Mouse (Mus musculus): Measurements from ENCODE around the gene Gm17581.
"Not testable (repeated sequence)": the region's sequence is repeated elsewhere in the genome, so short reads cannot be mapped to it uniquely, and the experiment has no call there.

Gm17581 gene

DNA sequence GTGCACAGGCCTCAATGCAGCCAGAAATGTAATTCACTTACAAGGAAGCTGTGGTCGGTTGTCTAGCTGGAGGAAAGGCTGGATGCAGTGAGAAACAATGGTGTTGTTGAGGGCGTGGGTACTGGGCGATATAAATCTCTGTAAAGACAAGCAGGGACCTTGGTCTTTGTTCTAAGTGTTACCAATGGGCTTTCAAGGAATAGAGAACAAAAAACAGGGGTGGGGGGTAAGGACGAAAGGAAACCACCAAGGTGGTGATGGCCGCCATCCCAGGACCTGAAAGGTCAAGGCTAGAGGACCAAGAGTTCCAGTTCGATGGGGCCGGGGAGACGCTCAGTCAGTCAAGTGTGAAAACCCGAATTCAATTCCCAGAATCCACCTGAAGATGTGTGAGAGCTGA is 2.1 kb upstream of the Gm17581 start:
- DNase-seq (ENCODE audit: low spot score in 2 of 2): no peak

DNA sequence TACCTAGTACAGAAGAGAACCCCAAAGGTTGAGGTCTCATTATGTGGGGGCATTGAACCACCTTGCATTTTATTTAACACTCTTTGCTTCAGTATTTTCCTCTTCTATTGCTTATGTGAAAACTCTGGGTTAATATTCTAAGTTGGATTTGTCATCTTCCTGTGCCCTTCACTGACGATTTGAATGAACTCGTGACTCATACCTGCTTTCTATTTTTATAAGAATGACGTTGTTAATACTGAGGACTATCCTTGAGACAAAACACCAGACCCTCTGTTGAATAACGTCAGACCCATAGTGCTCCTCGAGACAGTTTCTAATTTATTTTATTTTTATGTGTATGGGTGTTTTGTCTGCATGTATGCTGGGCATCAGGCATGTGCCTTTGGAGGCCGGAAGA is 1.3 kb upstream of the Gm17581 start:
- DNase-seq (ENCODE audit: low spot score in 2 of 2): no peak

DNA sequence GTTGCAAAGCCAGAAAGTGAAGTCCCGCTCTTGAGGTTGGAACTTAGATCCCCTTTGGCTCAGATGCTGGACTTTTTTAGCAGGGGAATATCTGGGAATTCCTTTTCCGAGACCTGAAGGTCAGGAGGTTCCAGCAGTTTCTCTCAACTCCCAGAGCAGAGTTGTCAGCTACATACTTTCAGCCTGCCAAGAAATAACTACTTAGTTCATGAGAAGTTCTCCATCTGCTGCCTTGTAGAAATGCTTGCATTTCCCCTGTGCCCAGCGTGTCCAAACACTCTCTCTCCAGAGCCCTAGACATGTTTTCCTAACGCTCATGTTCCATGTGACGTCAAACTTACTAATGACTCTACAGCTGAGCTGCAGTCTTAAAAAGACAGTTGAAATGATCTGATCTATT is 586 bp downstream of the Gm17581 start:
- DNase-seq (ENCODE audit: low spot score in 2 of 2): no peak

DNA sequence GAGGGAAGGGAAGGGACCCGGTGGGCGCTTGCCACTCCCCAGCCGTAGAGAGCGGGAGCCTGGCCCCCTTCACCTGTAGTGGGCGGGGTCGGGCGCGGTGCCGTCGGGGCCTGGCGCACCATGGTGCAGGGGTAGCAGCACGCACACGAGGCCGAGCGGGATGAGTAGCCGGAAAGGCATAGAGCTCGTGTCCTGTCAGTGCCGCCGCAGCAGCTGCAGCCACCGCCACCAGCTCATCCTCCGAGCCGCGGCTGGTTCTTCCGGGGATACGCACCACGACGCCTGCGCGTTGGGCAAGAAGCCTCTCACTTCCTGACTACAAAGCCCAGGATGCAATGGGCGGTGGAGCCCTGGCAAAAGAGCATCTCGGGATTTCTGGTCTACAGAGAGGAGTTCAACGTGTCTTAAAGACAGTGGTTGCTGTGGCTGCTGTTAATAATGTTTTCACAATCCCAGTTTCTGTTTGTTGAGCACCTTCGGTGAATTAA is 6.5 kb downstream of the Gm17581 start, which contains the start of gene Edem2:
TSS of gene Edem2 (minus strand) at position 318 of the 488 bp plus-strand sequence.
- DNase-seq (ENCODE audit: low spot score in 2 of 2): peak; percentile 96

DNA sequence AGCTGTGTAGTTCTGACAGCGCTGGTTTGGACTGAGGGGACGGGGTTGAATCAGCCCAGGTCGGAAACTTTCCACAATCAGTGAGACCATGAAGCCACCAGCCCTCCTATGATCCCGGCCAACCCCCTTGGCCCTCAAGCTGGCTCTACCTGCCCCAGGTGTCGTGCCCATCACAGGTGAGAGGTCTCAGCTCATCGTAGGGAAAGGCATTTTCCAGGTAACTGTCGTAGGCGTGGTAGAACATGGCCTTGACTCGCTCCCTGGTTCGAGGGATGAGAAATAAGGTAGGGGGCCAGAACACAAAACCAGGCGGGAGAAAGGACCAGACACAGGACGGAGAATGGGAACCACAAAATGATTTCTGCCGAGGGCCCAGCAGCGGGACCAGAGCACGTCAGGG is 6.9 kb downstream of the Gm17581 start:
- DNase-seq (ENCODE audit: low spot score in 2 of 2): no peak

DNA sequence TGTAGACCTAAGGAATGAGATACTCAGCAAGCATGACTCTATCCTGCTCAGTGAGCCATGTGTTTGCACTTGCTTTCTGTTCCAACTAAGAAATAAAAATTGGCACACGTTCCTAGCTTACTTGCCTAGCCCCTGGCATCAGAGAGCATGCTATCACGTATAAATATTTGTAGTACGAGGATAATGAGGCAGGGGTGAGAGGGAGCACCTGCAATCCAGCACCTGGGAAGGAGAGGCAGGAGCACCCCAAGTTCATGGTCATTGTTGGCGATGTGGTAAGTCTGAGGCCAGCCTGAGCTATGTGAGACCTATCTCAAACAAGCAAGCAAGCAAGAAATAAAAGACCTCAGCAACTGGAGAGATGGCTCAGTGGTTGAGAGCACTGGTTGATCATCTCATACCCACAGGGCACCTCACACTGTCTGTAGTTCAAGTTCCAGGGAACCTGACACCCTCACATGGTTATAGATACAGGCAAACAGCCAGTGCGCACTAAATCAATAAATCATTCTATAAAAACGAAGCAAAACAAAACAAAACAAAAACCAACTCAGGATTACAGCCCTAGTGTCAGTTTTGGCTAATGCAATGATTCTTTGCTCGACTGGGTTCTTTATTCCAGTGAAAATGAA is 7.8 kb downstream of the Gm17581 start:
- DNase-seq (ENCODE audit: low spot score in 2 of 2): no peak

DNA sequence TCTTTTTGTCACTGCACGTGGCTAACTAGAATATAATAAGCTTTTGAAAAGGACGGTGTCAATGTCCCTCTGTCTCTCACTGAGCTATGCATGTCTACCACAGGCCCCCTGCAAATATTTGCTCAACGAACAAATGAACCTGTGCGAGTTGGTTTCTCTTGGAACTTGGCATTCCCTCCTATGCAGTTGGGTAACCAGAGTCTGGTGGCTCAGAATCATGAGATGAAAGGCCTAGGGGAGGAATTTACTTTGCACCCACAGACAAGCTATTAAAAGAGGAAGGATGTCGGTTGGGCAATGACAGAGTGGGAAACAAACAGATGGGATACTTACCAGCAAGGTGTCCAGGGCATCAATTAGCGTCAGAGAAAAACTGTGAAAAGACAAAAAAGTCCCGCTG is 9.4 kb downstream of the Gm17581 start:
- DNase-seq (ENCODE audit: low spot score in 2 of 2): no peak

DNA sequence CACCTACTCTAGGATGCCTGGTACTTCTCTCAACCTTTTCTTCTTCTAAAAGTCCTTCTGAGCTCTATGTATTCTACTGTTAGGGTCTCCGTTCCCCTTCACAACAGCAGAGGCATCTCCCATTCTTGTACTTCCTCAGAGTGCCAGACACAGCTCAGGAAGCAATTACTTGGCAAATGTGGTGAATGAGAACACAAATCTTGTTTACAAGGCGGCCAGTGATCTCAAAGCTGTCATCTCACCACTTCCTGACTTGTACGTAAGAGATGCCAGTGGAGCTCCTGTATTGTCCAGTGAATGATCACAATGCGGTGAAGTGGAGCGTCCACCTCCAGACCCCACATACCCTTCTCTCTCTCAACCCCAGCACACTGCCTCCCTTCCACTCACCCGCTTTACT is 11.1 kb downstream of the Gm17581 start:
- no peak for DNase-seq (ENCODE audit: low spot score in 2 of 2)

DNA sequence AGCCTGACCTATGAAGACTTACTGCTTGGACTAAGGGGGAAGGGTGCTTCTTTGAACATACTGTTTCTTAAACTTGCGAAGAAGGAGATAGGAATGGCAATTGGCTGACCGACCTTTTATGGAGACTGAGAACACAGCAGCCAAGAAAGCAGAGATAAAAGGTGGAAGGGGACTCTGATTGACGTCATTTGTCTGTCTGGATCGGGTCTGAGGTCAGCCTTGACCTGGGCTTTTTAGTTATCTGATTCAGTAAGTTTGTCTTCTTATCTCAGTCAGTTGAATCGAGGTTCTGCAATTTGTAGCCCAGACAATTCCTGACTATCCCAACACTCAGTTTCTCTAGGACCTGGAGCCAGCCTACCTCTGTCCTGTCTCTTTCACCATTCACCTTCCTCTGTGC is 11.6 kb downstream of the Gm17581 start:
- DNase-seq (ENCODE audit: low spot score in 2 of 2): no peak

DNA sequence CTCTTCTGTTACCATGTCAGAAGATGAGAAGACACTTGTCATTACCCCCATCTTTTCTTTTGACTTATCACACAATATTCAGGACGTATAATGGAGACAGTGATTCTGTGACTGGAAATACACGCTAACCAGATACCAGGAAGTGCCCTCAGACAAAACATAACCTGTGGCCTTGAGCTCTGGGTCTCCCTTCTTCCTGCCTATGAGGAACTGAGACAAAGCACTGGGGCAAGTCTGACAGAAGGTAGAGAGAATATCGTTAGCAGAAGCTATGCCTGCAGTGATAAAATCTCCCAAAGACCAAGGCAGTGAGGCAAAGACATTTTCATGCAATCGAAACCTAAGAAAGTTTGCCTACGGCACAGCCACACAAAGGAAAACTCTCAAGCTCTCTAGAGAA is 15.1 kb downstream of the Gm17581 start:
- DNase-seq (ENCODE audit: low spot score in 2 of 2): no peak

DNA sequence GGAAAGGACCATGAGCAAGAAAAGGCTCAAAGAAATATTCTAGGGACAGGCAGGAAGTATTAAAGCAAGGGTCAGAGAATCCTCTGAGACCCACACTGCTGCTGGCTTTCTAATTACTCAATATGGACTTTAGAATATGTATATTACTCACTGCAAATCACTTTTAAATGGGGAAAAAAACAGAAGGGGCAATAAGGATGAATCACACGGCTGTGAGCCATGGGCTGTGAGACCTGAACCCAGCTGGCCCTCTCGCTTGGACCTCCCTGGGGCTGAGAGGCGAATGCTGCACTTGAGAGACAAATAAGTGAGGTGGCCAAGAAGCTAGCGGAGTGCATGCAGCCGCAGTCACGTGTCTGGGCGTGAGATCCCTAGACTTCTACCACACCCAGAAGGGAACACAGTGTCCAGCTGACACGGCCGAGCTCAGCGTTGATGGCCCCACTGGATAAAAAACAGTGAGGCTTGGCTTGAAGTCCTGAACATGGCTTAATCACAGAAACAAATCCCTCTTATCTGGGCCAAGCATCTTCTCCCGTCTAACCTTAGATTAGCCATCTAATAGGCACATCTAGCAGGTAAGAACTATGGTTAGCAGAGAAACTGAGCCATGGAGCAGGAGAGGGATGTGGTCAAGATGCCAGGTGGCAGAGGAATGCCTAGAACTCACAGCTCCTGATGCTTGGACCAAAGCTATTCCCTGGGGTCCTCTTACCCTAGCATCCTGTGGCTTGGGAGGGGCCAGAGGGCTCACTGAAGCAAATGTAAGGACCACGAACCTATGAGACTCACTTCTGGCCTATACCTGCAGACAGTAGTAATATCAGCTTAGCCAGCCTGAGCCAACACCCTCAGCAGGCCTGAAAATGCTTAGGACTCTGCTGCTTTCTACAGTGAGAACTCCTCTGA is 18.3 kb downstream of the Gm17581 start:
- DNase-seq (ENCODE audit: low spot score in 2 of 2): no peak

DNA sequence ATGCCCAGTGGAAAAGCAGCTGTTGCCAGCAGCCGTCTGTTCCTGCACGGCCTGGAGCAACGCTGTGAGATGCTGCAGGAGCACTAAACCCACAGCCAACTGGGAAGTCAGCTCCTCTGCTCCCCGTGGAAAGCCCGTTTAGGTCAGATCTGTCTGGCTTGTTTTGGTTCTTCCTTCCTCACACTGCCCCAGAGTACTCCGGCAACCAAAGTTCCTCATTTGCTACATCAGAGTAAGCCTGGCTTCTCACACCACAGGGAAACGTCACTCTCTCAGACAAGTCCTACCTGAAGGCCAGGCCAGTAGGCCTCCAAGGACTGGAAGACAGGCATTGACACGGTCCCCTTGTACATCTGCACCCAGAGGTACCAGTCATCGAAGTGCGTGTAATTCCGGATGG is 25.1 kb downstream of the Gm17581 start:
- no peak for DNase-seq (ENCODE audit: low spot score in 2 of 2)

DNA sequence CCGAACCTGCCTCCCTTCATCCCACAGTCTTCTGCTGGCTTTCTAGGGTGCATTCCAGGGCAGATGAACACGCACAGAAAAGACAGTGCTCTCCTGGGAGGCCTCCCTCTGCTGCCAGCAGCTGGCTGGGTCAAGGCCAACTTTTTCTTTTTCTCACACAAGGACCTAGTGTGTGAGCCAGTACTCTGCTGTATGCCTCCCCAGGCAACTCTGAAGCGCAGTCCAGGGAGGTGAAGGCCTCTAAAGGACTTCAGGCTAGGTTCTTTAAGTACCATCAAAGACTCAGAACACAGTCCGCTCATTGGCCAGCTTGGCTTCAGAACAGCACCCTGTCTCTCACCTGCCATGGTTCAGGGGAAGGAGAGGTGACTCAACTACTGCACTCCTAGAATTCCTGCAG is 28.4 kb downstream of the Gm17581 start:
- peak; percentile 70 to 72 for DNase-seq (ENCODE audit: low spot score in 2 of 2)

DNA sequence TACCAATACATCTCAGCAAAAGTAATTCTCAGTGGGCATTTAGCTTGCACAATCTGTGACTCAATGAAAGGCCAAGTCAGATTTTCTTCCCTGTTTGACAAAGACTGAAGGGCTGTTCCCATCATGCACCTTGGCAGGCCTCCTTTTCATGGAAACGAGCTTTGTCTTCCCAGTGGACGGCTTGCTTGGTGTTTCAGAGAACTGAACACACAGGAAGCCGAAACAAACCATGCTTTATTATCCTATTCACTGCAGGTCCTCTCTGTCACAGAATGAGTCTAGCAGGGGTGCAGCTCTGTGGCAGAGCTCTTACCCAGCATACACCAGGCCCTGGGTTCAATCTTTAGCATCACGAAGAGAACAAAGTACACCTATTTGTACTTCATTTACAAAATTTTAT is 32.0 kb downstream of the Gm17581 start:
- DNase-seq (ENCODE audit: low spot score in 2 of 2): no peak

DNA sequence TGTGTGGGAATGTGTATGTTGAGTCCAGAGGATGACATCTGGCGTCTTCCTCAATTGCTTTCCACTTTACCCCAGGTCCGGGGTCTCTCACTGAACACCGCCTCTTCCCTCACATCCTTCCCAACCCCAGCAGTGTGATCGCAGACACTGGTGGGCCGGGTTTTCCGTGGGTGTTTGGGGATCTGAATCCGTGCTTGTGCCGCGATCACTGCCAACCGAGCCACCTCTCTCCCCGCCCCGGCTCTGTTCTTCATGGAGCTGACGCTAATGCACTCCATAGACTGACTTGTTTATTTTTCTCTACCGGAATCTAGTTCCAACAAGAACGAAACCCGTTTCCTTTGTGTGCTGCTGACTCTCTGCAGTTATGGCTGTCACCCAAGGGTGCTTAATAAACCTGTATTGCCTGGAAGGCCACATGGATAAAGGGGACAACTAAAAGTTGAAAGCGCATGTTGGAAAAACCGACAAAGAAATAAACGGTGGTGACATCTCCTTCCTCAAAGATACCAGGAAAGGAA is 34.2 kb downstream of the Gm17581 start:
- DNase-seq (ENCODE audit: low spot score in 2 of 2): no peak

DNA sequence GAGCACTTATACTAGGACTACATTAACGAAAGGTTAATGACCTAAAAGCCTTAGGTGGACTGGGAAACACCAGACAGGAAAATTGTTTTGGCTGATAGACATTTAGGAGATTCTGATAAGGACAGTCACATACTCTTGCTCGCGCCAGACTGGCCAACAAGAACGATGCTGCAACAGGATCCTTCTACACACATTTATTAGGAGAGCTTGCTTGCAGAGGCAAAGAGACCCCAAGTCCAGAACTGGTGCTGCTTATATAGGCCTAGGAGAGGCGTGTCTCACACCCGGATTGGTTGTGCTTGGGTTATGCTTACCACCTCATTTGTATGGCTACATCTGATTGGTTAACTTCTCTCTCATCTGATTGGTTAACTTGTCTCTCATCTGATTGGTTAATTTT is 37.2 kb downstream of the Gm17581 start:
- not testable (repeated sequence) for DNase-seq (ENCODE audit: low spot score in 2 of 2)

DNA sequence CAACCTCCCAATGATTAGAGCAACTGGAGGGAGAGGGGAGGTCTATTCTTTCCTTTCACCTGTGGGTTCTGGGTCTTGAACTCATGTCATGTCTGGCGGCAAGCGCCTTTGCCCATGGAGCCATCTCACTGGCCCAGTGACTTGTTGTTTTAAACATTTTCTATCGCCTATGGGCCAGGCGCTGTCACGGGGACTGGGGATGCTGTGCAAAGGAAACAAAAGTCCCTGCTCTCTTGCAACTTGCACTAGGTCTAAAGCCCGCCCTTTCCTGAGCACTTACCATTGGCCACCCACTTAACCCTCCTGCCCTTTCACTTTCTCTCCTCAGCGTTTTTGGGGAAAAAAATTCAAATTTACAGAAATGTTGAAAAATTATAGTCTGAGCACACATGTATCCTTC is 38.8 kb downstream of the Gm17581 start:
- no peak for DNase-seq (ENCODE audit: low spot score in 2 of 2)

DNA sequence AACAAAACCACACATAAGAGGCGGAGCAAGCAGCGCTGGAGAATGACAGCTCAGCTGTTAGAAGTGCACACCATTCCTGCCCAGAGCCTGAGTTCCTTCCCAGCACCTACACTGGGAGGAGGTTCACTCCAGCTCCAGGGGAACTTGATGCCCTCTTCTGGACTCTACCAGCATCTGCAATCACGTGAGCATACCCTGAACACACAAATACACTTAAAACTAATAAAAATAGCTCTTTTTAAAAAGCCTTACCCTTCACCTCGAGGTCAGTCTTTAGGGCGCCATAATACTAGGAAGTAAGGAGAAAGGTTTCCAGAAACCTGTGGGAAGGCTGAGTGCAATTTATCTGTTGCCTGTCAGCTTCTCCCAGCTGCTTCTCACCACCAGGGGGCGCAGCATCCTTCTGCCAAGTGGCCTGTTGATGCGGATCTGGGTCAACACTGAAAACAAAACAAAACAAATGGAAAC is 39.5 kb downstream of the Gm17581 start:
- DNase-seq (ENCODE audit: low spot score in 2 of 2): peak; percentile 81 to 88

DNA sequence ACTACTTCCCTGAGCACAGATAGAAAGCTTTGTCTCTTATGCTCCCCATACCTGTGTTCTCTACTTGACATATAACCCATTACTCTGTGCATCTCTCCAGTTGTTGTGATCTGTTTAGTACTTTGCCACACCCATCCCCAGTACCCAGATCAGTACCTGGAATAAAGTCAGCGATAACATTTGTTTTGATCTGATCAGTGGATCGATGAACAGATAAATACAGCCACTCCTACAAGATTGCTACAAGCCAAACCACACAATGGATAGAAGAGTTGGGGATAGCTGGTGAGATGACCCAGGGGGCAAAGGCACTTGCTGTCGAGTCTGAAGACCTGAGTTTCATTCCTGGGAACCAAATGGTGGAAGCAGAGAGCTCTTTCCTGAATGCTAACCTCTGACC is 40.4 kb downstream of the Gm17581 start:
- DNase-seq (ENCODE audit: low spot score in 2 of 2): no peak

DNA sequence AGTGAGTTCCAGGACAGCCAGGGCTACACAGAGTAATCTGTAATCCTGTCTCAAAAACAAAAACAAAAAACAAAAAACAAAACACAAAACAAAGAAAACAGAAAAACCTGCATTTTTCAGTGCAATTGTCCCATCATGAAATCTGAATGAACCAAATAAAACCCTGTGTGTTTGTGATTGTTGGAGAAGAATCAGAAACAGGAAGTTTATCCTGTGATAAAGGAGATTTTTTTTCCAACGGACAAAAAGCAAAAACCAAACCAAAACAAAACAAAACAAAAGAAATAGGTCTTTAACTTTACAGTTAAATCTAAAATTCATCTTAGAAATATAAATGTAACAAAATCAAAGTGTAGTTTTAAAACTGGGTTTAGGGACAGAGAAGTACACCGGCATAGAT is 41.1 kb downstream of the Gm17581 start:
- DNase-seq (ENCODE audit: low spot score in 2 of 2): no peak

DNA sequence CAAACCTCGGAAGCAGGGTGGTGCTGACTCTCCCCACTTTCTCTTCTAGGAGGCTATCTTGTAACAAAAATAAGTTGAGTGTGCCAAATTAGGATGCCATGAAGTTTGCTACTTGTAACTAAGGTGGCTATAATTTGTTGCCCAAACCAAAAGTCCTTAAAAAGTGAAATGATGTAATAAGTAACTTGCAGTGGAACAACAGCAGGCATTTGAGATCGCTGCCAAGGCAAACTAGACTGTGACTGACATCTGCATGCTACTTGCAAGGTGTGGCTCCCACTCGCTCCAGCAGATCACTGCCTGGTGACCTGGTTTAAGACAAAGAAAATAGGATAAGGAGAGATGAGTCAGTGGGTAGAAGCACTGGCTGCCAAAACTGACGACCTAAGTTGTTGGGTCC is 42.5 kb downstream of the Gm17581 start:
- no peak for DNase-seq (ENCODE audit: low spot score in 2 of 2)

DNA sequence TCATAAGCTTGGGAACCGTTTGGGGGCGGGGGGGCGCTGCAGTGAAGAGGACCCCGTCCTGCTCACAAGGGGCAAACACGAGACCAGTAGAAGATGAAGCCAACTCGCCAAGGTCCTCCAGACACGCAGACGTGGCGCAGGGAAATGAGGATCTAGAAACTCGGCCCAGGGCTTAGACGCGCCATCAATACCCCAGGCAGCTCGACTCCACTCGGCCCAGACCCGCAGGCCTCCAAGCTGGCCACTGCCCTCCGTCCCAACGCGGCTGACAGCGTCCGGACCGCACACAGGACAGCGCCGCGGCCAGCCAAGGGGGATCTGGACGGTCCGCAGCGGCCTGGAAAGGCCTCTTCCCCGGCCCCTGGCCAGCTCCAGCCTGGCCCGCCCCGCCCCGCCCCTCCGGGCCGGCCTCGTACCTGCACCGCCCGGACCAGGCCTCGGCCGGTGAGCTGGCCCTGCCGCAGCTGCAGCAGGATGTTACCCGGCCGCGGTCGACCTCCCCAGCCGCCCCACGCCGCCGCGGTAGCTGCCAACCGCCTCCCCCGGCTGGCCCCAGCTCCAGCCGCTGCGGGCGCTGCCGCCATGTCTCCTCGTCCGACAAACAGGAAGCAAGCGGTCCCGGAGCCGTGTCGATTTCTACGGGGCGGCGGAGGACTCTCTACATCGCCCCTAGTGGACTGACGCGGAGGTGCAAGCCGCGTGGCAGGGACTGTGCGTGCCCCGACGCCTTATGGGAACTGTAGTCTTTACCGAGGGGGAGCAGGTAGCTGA is 43.8 kb downstream of the Gm17581 start, which contains the start of gene Trpc4ap:
TSS of gene Trpc4ap (minus strand) at position 662 of the 771 bp plus-strand sequence.
- peak; percentile 96 to 97 for DNase-seq (ENCODE audit: low spot score in 2 of 2)

Measured in right cerebral cortex, postnatal 10 days (tissue).